Mouse (Mus musculus) urinary bladder, postnatal 14 days (tissue): ENCODE measurements around the gene Ppm1g.
A peak's percentile ranks its signal among the peaks of the same experiment; 100 is the strongest.
"Not testable (repeated sequence)": the region's sequence is repeated elsewhere in the genome, so short reads cannot be mapped to it uniquely, and the experiment has no call there.

Experiments used
- DNase-seq: peaks from one replicate; pipeline ENCODE4 v3.0.0; 2021; ENCODE audit warnings: low spot score

The Ppm1g gene

GRCm38 (mm10) chr5:31219474-31219873, 1.0 kb downstream of the Ppm1g start:
- no peak for DNase-seq

GRCm38 (mm10) chr5:31219070-31219469, 1.4 kb downstream of the Ppm1g start:
- DNase-seq = no peak

GRCm38 (mm10) chr5:31218294-31218693, 2.2 kb downstream of the Ppm1g start:
- no peak for DNase-seq

- DNase-seq = not testable (repeated sequence)
These were observed 3.9 kb downstream of the Ppm1g start for GRCm38 (mm10) chr5:31216554-31216953.

- no peak for DNase-seq
These were observed 16.1 kb downstream of the Ppm1g start for GRCm38 (mm10) chr5:31204421-31204820.

GRCm38 (mm10) chr5:31203866-31204265, 16.6 kb downstream of the Ppm1g start:
- DNase-seq = no peak

GRCm38 (mm10) chr5:31202933-31203332, 17.6 kb downstream of the Ppm1g start:
- no peak for DNase-seq

GRCm38 (mm10) chr5:31201742-31202590, 18.5 kb downstream of the Ppm1g start, which contains the start of gene Zfp513:
Gene Zfp513, minus strand, starts transcription at chr5:31202303.
- peak; percentile 95 for DNase-seq

- DNase-seq = no peak
These were observed 19.3 kb downstream of the Ppm1g start for GRCm38 (mm10) chr5:31201042-31201741.

GRCm38 (mm10) chr5:31200327-31200768, 20.1 kb downstream of the Ppm1g start:
- no peak for DNase-seq

GRCm38 (mm10) chr5:31199893-31200292, 20.6 kb downstream of the Ppm1g start:
- DNase-seq = no peak

- DNase-seq = no peak
These were observed 21.1 kb downstream of the Ppm1g start for GRCm38 (mm10) chr5:31199321-31199892.

- no peak for DNase-seq
These were observed 21.7 kb downstream of the Ppm1g start for GRCm38 (mm10) chr5:31198616-31199320.

GRCm38 (mm10) chr5:31198170-31198569, 22.3 kb downstream of the Ppm1g start:
- DNase-seq = no peak

- DNase-seq = no peak
These were observed 23.4 kb downstream of the Ppm1g start for GRCm38 (mm10) chr5:31197072-31197471.

GRCm38 (mm10) chr5:31196207-31196606, 24.3 kb downstream of the Ppm1g start:
- DNase-seq = no peak

- DNase-seq = no peak
These were observed 24.8 kb downstream of the Ppm1g start for GRCm38 (mm10) chr5:31195671-31196070.

- no peak for DNase-seq
These were observed 25.7 kb downstream of the Ppm1g start for GRCm38 (mm10) chr5:31194486-31195485.

- no peak for DNase-seq
These were observed 26.7 kb downstream of the Ppm1g start for GRCm38 (mm10) chr5:31193631-31194281.

GRCm38 (mm10) chr5:31192939-31193630, 27.4 kb downstream of the Ppm1g start, which contains the start of the genes Snx17 and Eif2b4:
Gene Snx17, plus strand, starts transcription at chr5:31193227.
Gene Eif2b4, minus strand, starts transcription at chr5:31193430.
- DNase-seq = peak; percentile 99
